Mouse (Mus musculus) frontal cortex, adult 2 months (tissue): ENCODE measurements at regions not wholly inside any gene's neighbourhood (a gene's known extent, or its start where the extent isn't known, plus 50 kb on each side); places are given as distances from the start of the nearest gene placed in this dataset.

Experiments
- DNase-seq, 2 experiments: peaks; one replicate each; pipeline ENCODE4 v3.0.0; 2022; ENCODE audit warnings: low spot score in 1 of 2; ENCODE audit errors: extremely low spot score in 1 of 2

GRCm38 (mm10) chrX:42332906-42333305 lies 156.6 kb upstream of the Tex13c2 start:
- no peak for DNase-seq

GRCm38 (mm10) chrX:42333631-42334030 lies 155.9 kb upstream of the Tex13c2 start:
- peak; percentile 25 to 47 for DNase-seq

- DNase-seq: no peak
Observed at GRCm38 (mm10) chrX:42334794-42335193, 154.7 kb upstream of the Tex13c2 start.

- no peak for DNase-seq
Observed at GRCm38 (mm10) chrX:42336772-42337171, 152.7 kb upstream of the Tex13c2 start.

- DNase-seq: no peak
Observed at GRCm38 (mm10) chrX:42342362-42342761, 147.1 kb upstream of the Tex13c2 start.

GRCm38 (mm10) chrX:42342951-42343879 lies 146.3 kb upstream of the Tex13c2 start:
- peak in 1 of 2 experiments; percentile 18 for DNase-seq

- DNase-seq: no peak
Observed at GRCm38 (mm10) chrX:42352610-42353254, 136.8 kb upstream of the Tex13c2 start.

- no peak for DNase-seq
Observed at GRCm38 (mm10) chrX:42359381-42360172, 129.9 kb upstream of the Tex13c2 start.

GRCm38 (mm10) chrX:42360173-42360931 lies 129.1 kb upstream of the Tex13c2 start:
- DNase-seq: peak in 1 of 2 experiments; percentile 10

GRCm38 (mm10) chrX:42360973-42361372 lies 128.5 kb upstream of the Tex13c2 start:
- DNase-seq: no peak

GRCm38 (mm10) chrX:42361400-42362028 lies 128.0 kb upstream of the Tex13c2 start:
- DNase-seq: no peak

- no peak for DNase-seq
Observed at GRCm38 (mm10) chrX:42364137-42364536, 125.4 kb upstream of the Tex13c2 start.

GRCm38 (mm10) chrX:42373794-42374398 lies 115.6 kb upstream of the Tex13c2 start:
- DNase-seq: peak; percentile 7 to 30

- no peak for DNase-seq
Observed at GRCm38 (mm10) chrX:42393836-42394556, 95.5 kb upstream of the Tex13c2 start.

- no peak for DNase-seq
Observed at GRCm38 (mm10) chrX:42396441-42396840, 93.0 kb upstream of the Tex13c2 start.

- no peak for DNase-seq
Observed at GRCm38 (mm10) chrX:42398836-42399235, 90.7 kb upstream of the Tex13c2 start.

- DNase-seq: no peak
Observed at GRCm38 (mm10) chrX:42399343-42399742, 90.1 kb upstream of the Tex13c2 start.

GRCm38 (mm10) chrX:42401091-42401490 lies 88.4 kb upstream of the Tex13c2 start:
- no peak for DNase-seq
